Mouse (Mus musculus): ENCODE measurements at regions not wholly inside any gene's neighbourhood (a gene's known extent, or its start where the extent isn't known, plus 50 kb on each side); places are given as distances from the start of the nearest gene placed in this dataset.

DNA sequence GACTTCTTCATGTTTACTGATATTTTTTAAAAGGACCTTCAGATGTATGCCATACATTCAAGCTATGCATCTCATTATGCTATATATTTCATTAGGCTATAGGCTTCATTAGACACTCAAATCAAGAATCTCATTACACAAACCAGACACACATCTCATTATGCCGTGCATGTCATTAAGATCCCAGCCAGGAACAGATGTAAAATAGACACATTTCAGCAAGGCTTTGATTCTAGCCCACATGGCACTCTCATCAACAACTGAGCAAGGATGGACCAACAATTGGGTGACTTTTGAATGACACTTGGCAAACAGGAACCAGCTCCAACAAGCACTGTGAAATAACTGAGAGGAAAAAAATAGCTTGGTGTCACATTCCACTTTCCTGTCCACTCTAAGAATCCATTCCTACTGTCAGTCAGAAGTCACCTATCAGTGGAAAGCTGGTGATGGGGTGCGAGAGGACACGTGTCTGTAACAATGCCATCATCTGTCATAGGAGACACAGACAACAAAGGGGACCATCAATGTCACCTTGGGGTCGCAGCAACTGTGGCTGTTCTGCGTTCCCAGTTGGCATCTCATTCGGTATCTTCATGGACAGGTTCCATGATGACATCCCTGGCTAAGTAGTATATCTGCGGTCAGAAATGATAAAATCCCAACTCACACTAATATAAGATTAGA is 466.0 kb downstream of the Epha4 start:
- ATAC-seq (replicated peaks; ENCODE audit: low FRiP score, low TSS enrichment, poor library complexity, severe bottlenecking): no peak

- no peak for ATAC-seq (replicated peaks; ENCODE audit: low FRiP score, low TSS enrichment, poor library complexity, severe bottlenecking)
Measured at GRCm38 (mm10) chr1:77051239-77051638, 463.6 kb downstream of the Epha4 start.

DNA sequence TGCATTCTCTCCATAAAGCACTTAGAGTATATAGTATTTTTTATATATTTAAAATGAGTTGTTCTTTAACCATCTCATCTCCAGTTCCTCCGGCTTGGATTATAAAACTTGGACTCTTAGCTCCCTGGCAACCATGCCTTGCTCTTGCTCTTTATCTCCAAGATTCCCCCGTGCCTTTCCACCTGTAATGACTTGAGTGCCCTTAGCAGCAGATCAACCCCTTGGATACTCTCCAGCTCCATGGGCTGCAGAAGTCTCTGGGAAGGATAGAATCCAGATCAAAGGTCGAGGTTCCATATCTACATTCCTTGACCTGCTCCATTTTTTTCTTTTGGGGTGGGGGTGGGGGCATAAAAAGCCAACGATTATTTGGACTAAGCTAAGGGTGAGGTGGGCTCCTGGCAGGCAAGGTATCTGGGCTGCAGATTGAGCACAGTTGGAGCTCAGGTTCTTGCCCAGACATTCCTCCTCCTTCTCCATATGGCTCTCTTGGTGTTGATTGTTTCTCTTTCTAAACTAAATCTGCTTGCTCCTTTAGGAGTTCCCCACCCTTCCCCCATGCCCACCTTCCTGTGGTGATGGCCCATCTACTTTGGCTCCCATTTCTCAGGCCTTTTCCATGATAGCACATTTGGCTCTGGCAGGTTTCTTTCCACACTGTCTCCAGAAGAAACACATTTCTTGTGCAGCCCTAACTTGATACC is 460.9 kb downstream of the Epha4 start:
- ATAC-seq (replicated peaks; ENCODE audit: low FRiP score, low TSS enrichment, poor library complexity, severe bottlenecking): no peak

DNA sequence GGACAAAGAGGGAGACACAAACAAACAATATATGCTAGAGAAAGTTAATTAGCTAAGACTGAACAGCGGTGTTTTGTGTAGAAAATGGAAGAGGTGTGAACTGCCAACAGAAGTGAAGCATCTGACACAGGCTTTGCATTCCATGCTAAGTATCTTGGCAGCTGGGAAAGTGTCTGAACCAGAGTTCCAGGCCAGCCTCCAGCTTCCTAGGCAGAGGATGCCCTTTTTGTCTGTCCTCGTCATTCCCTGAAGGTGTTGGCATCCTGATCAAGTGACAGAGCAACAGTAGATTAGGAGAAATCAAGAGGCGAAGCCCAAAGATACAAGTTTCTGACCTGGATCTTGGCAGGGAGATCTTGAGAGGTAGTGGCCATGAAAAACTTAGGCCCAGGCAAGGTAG is 452.4 kb downstream of the Epha4 start:
- no peak for ATAC-seq (replicated peaks; ENCODE audit: low FRiP score, low TSS enrichment, poor library complexity, severe bottlenecking)

DNA sequence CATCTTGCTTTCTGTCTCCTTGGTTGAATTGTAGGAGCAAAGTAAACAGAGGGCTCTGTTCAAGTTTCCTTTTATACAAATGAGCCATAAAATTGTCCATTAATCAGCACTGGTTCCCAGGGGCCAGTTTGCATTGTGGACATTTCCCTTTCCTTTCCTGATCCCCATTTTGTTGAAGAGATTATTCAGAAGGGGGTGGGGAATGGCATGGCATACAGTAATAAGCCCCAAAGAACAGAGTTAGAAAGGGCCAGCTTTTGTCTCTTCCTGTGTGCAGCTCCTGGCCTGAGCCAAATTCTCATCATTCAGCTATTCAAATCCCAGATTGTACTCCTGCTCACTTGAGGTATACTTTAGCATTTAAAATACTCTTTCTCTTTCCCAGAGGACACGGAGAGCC is 441.8 kb downstream of the Epha4 start:
- ATAC-seq (replicated peaks; ENCODE audit: low FRiP score, low TSS enrichment, poor library complexity, severe bottlenecking): no peak

GRCm38 (mm10) chr1:77074926-77075885 is 439.7 kb downstream of the Epha4 start:
- no peak for ATAC-seq (replicated peaks; ENCODE audit: low FRiP score, low TSS enrichment, poor library complexity, severe bottlenecking)

- no peak for ATAC-seq (replicated peaks; ENCODE audit: low FRiP score, low TSS enrichment, poor library complexity, severe bottlenecking)
Measured at GRCm38 (mm10) chr1:77080767-77081166, 434.1 kb downstream of the Epha4 start.

GRCm38 (mm10) chr1:77081660-77082059 is 433.2 kb downstream of the Epha4 start:
- ATAC-seq (replicated peaks; ENCODE audit: low FRiP score, low TSS enrichment, poor library complexity, severe bottlenecking): no peak

DNA sequence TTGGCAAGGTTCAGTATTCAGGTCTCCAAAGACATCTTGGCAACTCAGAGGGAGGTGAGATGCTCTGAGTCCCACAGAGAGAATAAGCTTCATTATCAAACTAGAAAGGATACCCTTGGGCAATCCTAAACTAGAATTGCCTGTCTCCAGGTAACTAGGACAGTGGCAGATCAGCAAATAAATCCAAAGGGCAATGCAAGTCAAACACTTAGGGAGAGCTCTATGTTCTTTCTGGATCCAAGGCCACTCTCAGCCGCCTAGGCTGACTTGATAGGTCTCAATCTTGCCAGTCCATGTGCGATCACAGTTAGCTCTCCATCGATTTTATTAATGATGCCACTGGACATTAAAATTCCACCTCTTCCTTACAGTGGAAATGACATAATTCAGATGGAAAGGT is 432.5 kb downstream of the Epha4 start:
- ATAC-seq (replicated peaks; ENCODE audit: low FRiP score, low TSS enrichment, poor library complexity, severe bottlenecking): no peak

- no peak for ATAC-seq (replicated peaks; ENCODE audit: low FRiP score, low TSS enrichment, poor library complexity, severe bottlenecking)
Measured at GRCm38 (mm10) chr1:77093551-77093950, 421.3 kb downstream of the Epha4 start.

DNA sequence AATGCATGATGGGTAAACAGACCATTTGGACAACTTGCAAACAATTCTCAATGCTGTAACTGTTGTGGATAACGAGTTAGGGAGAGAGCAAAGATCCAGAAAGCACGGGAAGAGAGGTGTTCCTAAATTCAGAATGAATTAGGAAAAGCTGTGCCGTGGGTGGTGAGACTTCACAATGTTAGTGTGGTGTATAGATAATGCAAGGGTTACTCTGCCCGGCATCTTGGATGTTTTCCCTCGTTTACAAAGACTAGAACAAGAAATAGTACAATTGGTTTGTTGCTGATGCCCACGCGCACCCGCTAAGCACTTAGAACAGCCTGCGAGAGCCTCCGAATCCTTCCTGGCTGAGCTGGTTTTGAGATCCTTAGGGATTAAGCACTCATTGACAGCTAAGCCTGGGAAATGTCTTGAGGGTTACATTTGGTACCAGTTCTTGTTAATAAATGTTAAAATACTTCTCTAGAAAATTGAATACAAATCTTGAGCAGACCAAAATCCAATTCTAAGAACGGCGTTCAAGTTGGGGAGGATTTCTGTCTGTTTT is 413.1 kb downstream of the Epha4 start:
- ATAC-seq (replicated peaks; ENCODE audit: low FRiP score, low TSS enrichment, poor library complexity, severe bottlenecking): no peak

GRCm38 (mm10) chr1:77102421-77103133 is 412.3 kb downstream of the Epha4 start:
- ATAC-seq (replicated peaks; ENCODE audit: low FRiP score, low TSS enrichment, poor library complexity, severe bottlenecking): no peak

- no peak for ATAC-seq (replicated peaks; ENCODE audit: low FRiP score, low TSS enrichment, poor library complexity, severe bottlenecking)
Measured at GRCm38 (mm10) chr1:77109861-77110785, 404.8 kb downstream of the Epha4 start.

DNA sequence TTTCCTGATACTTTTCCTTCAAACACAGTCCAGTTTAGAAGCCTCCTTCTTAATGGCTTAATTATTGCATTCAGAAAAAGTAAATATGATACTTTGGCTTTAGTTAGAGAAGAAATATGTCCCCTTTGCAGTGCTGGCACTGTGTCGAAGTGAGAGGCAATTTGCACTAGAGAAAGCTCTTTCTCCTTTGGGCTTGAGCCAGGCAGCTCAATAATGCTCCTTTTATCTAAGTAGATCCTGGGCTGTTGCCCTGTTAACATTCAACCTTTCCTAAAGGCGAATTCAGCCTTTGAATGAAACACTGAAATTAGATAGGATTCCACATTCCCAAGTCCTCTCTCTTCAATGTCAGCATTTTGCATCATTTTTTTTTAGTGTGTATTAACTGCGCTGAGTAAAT is 386.5 kb downstream of the Epha4 start:
- ATAC-seq (replicated peaks; ENCODE audit: low FRiP score, low TSS enrichment, poor library complexity, severe bottlenecking): no peak

DNA sequence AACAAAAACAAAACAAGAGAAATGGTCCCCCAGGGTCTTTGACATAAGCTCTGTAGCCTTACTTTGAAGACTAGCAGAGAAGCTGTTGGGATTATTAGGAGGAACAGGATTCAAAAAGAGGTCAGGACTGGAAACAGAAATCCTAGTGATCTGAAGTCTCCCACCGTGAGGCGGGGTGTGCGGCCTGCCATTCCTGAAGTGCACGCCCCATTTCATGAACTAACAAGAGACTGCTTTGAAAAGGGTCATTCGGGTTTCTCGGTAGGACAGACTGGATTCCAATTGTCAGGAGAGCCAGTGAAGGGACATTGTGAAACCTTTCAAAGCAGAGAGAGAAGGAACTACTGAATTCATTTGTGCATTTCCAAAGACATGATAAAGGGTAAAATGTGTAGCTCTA is 377.2 kb downstream of the Epha4 start:
- ATAC-seq (replicated peaks; ENCODE audit: low FRiP score, low TSS enrichment, poor library complexity, severe bottlenecking): no peak

DNA sequence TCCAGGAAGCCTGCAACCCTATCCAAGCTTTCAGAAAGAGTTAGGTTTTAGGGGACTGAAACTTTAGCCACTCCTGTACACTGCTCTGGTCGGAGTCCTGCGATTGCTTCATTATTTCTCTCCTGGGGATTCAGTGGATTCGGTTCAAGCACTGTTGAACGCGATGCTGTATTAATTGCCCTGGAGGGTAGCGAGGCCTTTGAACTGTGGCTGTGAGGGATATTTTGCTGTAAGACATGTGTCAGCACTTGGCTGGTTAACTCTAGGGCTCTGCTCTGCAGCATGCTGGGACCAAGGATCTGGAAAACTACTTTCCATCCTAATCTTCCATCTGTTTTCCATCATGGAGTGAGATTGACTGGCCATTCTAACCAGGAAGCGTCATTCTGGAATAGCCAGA is 374.0 kb downstream of the Epha4 start:
- no peak for ATAC-seq (replicated peaks; ENCODE audit: low FRiP score, low TSS enrichment, poor library complexity, severe bottlenecking)

DNA sequence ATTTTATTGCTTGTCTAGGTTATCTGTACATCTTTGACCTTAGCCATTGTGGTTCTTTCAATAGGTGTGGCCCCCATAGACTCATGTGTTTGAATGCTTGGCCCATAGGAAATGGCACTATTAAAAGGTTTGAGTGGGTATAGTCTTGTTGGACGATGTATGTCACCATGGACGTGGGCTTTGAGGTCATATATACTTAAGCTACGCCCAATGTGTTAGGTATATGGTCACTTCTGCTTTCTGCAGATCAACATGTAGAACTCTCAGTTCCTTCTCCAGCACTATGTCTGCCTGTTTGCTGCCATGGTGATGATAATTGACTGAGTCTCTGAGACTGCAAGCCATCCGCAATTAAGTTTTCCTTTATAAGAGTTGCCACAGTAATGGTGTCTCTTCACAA is 366.8 kb downstream of the Epha4 start:
- ATAC-seq (replicated peaks; ENCODE audit: low FRiP score, low TSS enrichment, poor library complexity, severe bottlenecking): no peak

- ATAC-seq (replicated peaks; ENCODE audit: low FRiP score, low TSS enrichment, poor library complexity, severe bottlenecking): no peak
Measured at GRCm38 (mm10) chr1:77168316-77168715, 346.6 kb downstream of the Epha4 start.

Measured in megakaryocyte-erythroid progenitor cell, adult 5-6 weeks (primary cell).